Comparison of ENCODE assay signal across 17 mouse cellular contexts in genomic region chr10:117606423-117606822, GRCm38 (mm10).
"Had no signal": no experiment of that assay in that cellular context is flagged by ENCODE, and none has a peak within 500 bp of the region (broad histone marks: within the 10 kb centered on the region; RNA-seq: fewer than 3 reads in every experiment).

No protein-coding gene starts in this region.

- H3K27me3 ChIP-seq: neural tube, embryonic 12.5 days; neural tube, embryonic 13.5 days; neural tube, embryonic 15.5 days; stomach, embryonic 15.5 days had no signal

- H3K9ac ChIP-seq: neural tube, embryonic 12.5 days; neural tube, embryonic 13.5 days; neural tube, embryonic 15.5 days; stomach, embryonic 15.5 days had no signal

- H3K4me2 ChIP-seq: neural tube, embryonic 12.5 days; neural tube, embryonic 13.5 days; neural tube, embryonic 15.5 days; stomach, embryonic 15.5 days had no signal

- DNase-seq: retina, postnatal 1 day; right cerebral cortex, adult 18-20 months; right cerebral cortex, postnatal 14 days; right cerebral cortex, postnatal 25 days; right cerebral cortex, postnatal 4 days; spleen, adult 18-20 months; thymus, adult 18-20 months; thymus, adult 2 months; thymus, postnatal 14 days; thymus, postnatal 25 days; thymus, postnatal 36 days; thymus, postnatal 4 days had no signal

- H3K4me3 ChIP-seq: neural tube, embryonic 12.5 days; neural tube, embryonic 13.5 days; neural tube, embryonic 15.5 days; stomach, embryonic 15.5 days had no signal

- H3K9me3 ChIP-seq: neural tube, embryonic 12.5 days; neural tube, embryonic 15.5 days; stomach, embryonic 15.5 days had no signal

- H3K27ac ChIP-seq: neural tube, embryonic 12.5 days; neural tube, embryonic 13.5 days; neural tube, embryonic 15.5 days; stomach, embryonic 15.5 days; stomach, postnatal 0 days had no signal

- H3K4me1 ChIP-seq: neural tube, embryonic 12.5 days; neural tube, embryonic 13.5 days; stomach, embryonic 15.5 days had no signal

- H3K36me3 ChIP-seq: neural tube, embryonic 12.5 days; neural tube, embryonic 13.5 days; neural tube, embryonic 15.5 days; stomach, embryonic 15.5 days had no signal
